Comparison of ENCODE assay signal across 10 mouse cellular contexts in genomic region chr19:58395785-58396603, GRCm38 (mm10). TPM values are rescaled to one million over a fixed set of nuclear protein-coding genes. Genes with fewer than 3 reads are reported as not detected.
A peak's percentile ranks its signal among the peaks of the same experiment; 100 is the strongest.
DNase-seq lines count a peak whose midpoint lies in the region; ATAC-seq and TF ChIP-seq lines count a peak whose summit lies in the region.
"Had no signal": no experiment of that assay in that cellular context is flagged by ENCODE, and none has a peak within 500 bp of the region (broad histone marks: within the 10 kb centered on the region; RNA-seq: fewer than 3 reads in every experiment).

No protein-coding gene starts in this region.

- peak overlapping the region; percentile 76 for H3K27ac ChIP-seq in lung, embryonic 14.5 days (ENCODE audit: low read depth)
- H3K27ac ChIP-seq in embryonic facial prominence, embryonic 12.5 days: peak overlapping the region; percentile 47
- H3K27ac ChIP-seq in stomach, embryonic 14.5 days (ENCODE audit: low read length): peak overlapping the region; percentile 90

- peak; percentile 28; the same call in 1 of the 2 replicates for ATAC-seq in lung, embryonic 14.5 days (ENCODE audit: insufficient read depth)
- ATAC-seq in embryonic facial prominence, embryonic 12.5 days (ENCODE audit: insufficient number of reproducible peaks, insufficient read depth, low FRiP score, low TSS enrichment): peak; percentile 22; the same call in 1 of the 2 replicates
- peak; percentile 60 for ATAC-seq in stomach, embryonic 14.5 days (ENCODE audit: insufficient number of reproducible peaks, insufficient read depth, low FRiP score, low read depth)

- H3K4me3 ChIP-seq in lung, embryonic 14.5 days (ENCODE audit: low read depth, low read length): no peak overlapping the region
- H3K4me3 ChIP-seq in embryonic facial prominence, embryonic 12.5 days: no peak overlapping the region
- H3K4me3 ChIP-seq in stomach, embryonic 14.5 days (ENCODE audit: low read depth, low read length): no peak overlapping the region

- H3K9me3 ChIP-seq in lung, embryonic 14.5 days (ENCODE audit: low read depth, low read length): no peaks in the 10 kb centered on the region
- no peaks in the 10 kb centered on the region for H3K9me3 ChIP-seq in embryonic facial prominence, embryonic 12.5 days
- no peaks in the 10 kb centered on the region for H3K9me3 ChIP-seq in stomach, embryonic 14.5 days (ENCODE audit: control insufficient read depth, low read depth, low read length)

- no peaks in the 10 kb centered on the region for H3K36me3 ChIP-seq in lung, embryonic 14.5 days (ENCODE audit: insufficient read depth)
- no peaks in the 10 kb centered on the region for H3K36me3 ChIP-seq in embryonic facial prominence, embryonic 12.5 days
- no peaks in the 10 kb centered on the region for H3K36me3 ChIP-seq in stomach, embryonic 14.5 days (ENCODE audit: control insufficient read depth, insufficient read depth, low read length)

- H3K27me3 ChIP-seq in lung, embryonic 14.5 days (ENCODE audit: insufficient read depth, low read length): no peaks in the 10 kb centered on the region
- no peaks in the 10 kb centered on the region for H3K27me3 ChIP-seq in embryonic facial prominence, embryonic 12.5 days
- H3K27me3 ChIP-seq in stomach, embryonic 14.5 days (ENCODE audit: control insufficient read depth, insufficient read depth, low read length): no peaks in the 10 kb centered on the region

- no peak overlapping the region for H3K4me2 ChIP-seq in lung, embryonic 14.5 days
- peak overlapping the region; percentile 36 for H3K4me2 ChIP-seq in embryonic facial prominence, embryonic 12.5 days (replicated peaks)
- H3K4me2 ChIP-seq in stomach, embryonic 14.5 days (replicated peaks; ENCODE audit: low read depth, low read length): peak overlapping the region; percentile 28; the same call in 1 of the 2 replicates

- no peaks in the 10 kb centered on the region for H3K4me1 ChIP-seq in lung, embryonic 14.5 days (ENCODE audit: insufficient read depth)
- H3K4me1 ChIP-seq in embryonic facial prominence, embryonic 12.5 days: peaks cover 10% of the 10 kb centered on the region
- H3K4me1 ChIP-seq in stomach, embryonic 14.5 days (ENCODE audit: control insufficient read depth, insufficient read depth, low read length): peaks cover 10% of the 10 kb centered on the region

- H3K9ac ChIP-seq in lung, embryonic 14.5 days: no peak overlapping the region
- H3K9ac ChIP-seq in embryonic facial prominence, embryonic 12.5 days: 0 out of 2 replicates have a peak overlapping the region, but pooled peaks have one; percentile 33
- no peak overlapping the region for H3K9ac ChIP-seq in stomach, embryonic 14.5 days (replicated peaks; ENCODE audit: low read depth, low read length)

- no peak for TF ChIP-seq CTCF in lung, embryonic 14.5 days (IDR thresholded peaks at IDR 0.05; ENCODE audit: low read depth)

- 60% methylated on average over 16 of the region's 16 CpGs for WGBS in lung, embryonic 14.5 days
- WGBS in embryonic facial prominence, embryonic 12.5 days: 21% methylated on average over 16 of the region's 16 CpGs
- WGBS in stomach, embryonic 14.5 days: 60% methylated on average over 16 of the region's 16 CpGs

- peak; percentile 33 for DNase-seq in lung, embryonic 14.5 days
- no peak for DNase-seq in lung, postnatal 25 days (ENCODE audit: low spot score)
- DNase-seq in liver (peak; percentile 46), MN1 (ENCODE audit: low spot score) (no peak)
- DNase-seq in heart, adult 18-20 months: no peak
- no peak for DNase-seq in frontal cortex, postnatal 25 days (ENCODE audit: low spot score in 2 of 2)
- DNase-seq: cerebellum, adult 11-12 months had no signal

RNA-seq across cellular contexts. Expression of gene Gfra1, which starts 59.7 kb away (rescaled TPM):
- 6.7 and 7.7 TPM in 2 replicates for polyA plus RNA-seq in lung, embryonic 14.5 days (2014; fragmentation: Nextera tagmentation; extraction: Ambion mirVana)
- 24.1 and 26.2 TPM in 2 replicates for polyA plus RNA-seq in embryonic facial prominence, embryonic 12.5 days (2016; fragmentation: Nextera tagmentation; extraction: Ambion mirVana)
- polyA plus RNA-seq in stomach, embryonic 14.5 days (2014; fragmentation: Nextera tagmentation; extraction: Ambion mirVana): 63.7 and 66.3 TPM in 2 replicates
- total RNA-seq in heart, adult 18-20 months (2021): 1 to 10 TPM; 4.9 TPM
- total RNA-seq: MEL had no signal

Comparison
In these comparisons a context has a peak if more than half of its experiments do, and no peak if none do; other contexts are left out.
1. DNase-seq: peak in lung, embryonic 14.5 days (single experiment) and liver (single experiment); none in lung, postnatal 25 days (single experiment), MN1 (single experiment), heart, adult 18-20 months (0 of 2) and frontal cortex, postnatal 25 days (0 of 2).
2. Peak in every context shown above with its lines, with median percentiles within 50 percentile points of each other: ATAC-seq and H3K27ac ChIP-seq.